Mouse (Mus musculus) liver, embryonic 15.5 days (tissue): ENCODE results near the gene Erc1. TPM values are rescaled to one million over a fixed set of nuclear protein-coding genes. Genes with fewer than 3 reads are reported as not detected.

Experiments
- ATAC-seq: fragments of 200-750 bp; cut with Nextera tagmentation; 2 replicates; pipeline ENCODE4 v1.8.0; 2017; ENCODE audit warnings: moderate number of reproducible peaks, mild to moderate bottlenecking, moderate library complexity; ENCODE audit not compliant: insufficient read depth
- H3K27ac ChIP-seq: fragments of 300-500 bp; sonication (generic); replicated peaks from 2 replicates; pipeline ENCODE4 v1.5.1; 2015; ENCODE audit warnings: mild to moderate bottlenecking, inconsistent platforms
- H3K27me3 ChIP-seq: fragments of 300-500 bp; sonication (generic); 2 replicates; pipeline ENCODE4 v1.6.1; 2015; ENCODE audit warnings: mild to moderate bottlenecking, inconsistent platforms
- H3K36me3 ChIP-seq: fragments of 300-500 bp; sonication (generic); replicated peaks from 2 replicates; pipeline ENCODE4 v1.6.1; 2015; ENCODE audit warnings: moderate library complexity, mild to moderate bottlenecking, inconsistent platforms
- H3K4me1 ChIP-seq: fragments of 300-500 bp; sonication (generic); replicated peaks from 2 replicates; pipeline ENCODE4 v1.6.1; 2015; ENCODE audit warnings: inconsistent platforms
- H3K4me2 ChIP-seq: fragments of 300-500 bp; sonication (generic); 2 replicates; pipeline ENCODE4 v1.6.1; 2015; ENCODE audit warnings: moderate library complexity, mild to moderate bottlenecking, inconsistent platforms
- H3K4me3 ChIP-seq: fragments of 300-500 bp; sonication (generic); replicated peaks from 2 replicates; pipeline ENCODE4 v1.5.1; 2015; ENCODE audit warnings: mild to moderate bottlenecking, inconsistent platforms
- H3K9ac ChIP-seq: fragments of 300-500 bp; sonication (generic); 2 replicates; pipeline ENCODE4 v1.6.1; 2015; ENCODE audit warnings: moderate library complexity, mild to moderate bottlenecking, inconsistent platforms
- H3K9me3 ChIP-seq: fragments of 300-500 bp; sonication (generic); replicated peaks from 2 replicates; pipeline ENCODE4 v1.6.1; 2016; ENCODE audit warnings: inconsistent platforms
- WGBS: fragments of 180-500 bp; shearing (Covaris S2); methylation state at CpG from one replicate; pipeline ENCODE4 v1.1.7; 2015; ENCODE audit warnings: mixed read lengths; ENCODE audit not compliant: insufficient replicate concordance; 5-methylcytosine and 5-hydroxymethylcytosine counted together
- polyA plus RNA-seq: library from polyadenylated mRNA; unstranded; fragments of >200 nt; fragmentation: Nextera tagmentation; extraction: Ambion mirVana; gene quantifications from 2 replicates; pipeline ENCODE4 v1.2.1, GENCODE M21; 2015

Erc1 gene
- polyA plus RNA-seq, 1 experiment from 2014 or later = 3.0 TPM

GRCm38 (mm10) chr6:119558855-119559254 is 289.1 kb downstream of the Erc1 start:
- ATAC-seq = no peak
- WGBS = 54% methylated on average over 7 of the region's 7 CpGs
- H3K4me1 ChIP-seq = no peaks in the 10 kb centered on the region
- H3K27me3 ChIP-seq = no peaks in the 10 kb centered on the region
- H3K9me3 ChIP-seq = no peaks in the 10 kb centered on the region
- no peak overlapping the region for H3K4me3 ChIP-seq
- H3K36me3 ChIP-seq = no peaks in the 10 kb centered on the region
- H3K27ac ChIP-seq = no peak overlapping the region
- H3K4me2 ChIP-seq = no peak overlapping the region
- H3K9ac ChIP-seq = no peak overlapping the region

GRCm38 (mm10) chr6:119554439-119554838 is 293.5 kb downstream of the Erc1 start:
- H3K36me3 ChIP-seq = no peaks in the 10 kb centered on the region
- H3K9me3 ChIP-seq = no peaks in the 10 kb centered on the region
- H3K27ac ChIP-seq = no peak overlapping the region
- no peaks in the 10 kb centered on the region for H3K27me3 ChIP-seq
- no peak overlapping the region for H3K4me3 ChIP-seq
- 62% methylated on average over 8 of the region's 8 CpGs for WGBS
- H3K9ac ChIP-seq = no peak overlapping the region
- H3K4me2 ChIP-seq = no peak overlapping the region
- no peak for ATAC-seq
- H3K4me1 ChIP-seq = no peaks in the 10 kb centered on the region

GRCm38 (mm10) chr6:119544518-119544864 is 303.5 kb downstream of the Erc1 start:
- no peak for ATAC-seq
- WGBS = 3% methylated on average over 14 of the region's 14 CpGs
- Histone ChIP-seq H3K9ac (no peak overlapping the region), H3K27me3 (peaks cover 60% of the 10 kb centered on the region), H3K4me2 (peak overlapping the region; percentile 71), H3K36me3 (no peaks in the 10 kb centered on the region), H3K27ac (no peak overlapping the region), H3K4me3 (peak overlapping the region; percentile 52), H3K9me3 (no peaks in the 10 kb centered on the region), H3K4me1 (peaks cover 4% of the 10 kb centered on the region; the same call in 1 of the 2 replicates)

DNA sequence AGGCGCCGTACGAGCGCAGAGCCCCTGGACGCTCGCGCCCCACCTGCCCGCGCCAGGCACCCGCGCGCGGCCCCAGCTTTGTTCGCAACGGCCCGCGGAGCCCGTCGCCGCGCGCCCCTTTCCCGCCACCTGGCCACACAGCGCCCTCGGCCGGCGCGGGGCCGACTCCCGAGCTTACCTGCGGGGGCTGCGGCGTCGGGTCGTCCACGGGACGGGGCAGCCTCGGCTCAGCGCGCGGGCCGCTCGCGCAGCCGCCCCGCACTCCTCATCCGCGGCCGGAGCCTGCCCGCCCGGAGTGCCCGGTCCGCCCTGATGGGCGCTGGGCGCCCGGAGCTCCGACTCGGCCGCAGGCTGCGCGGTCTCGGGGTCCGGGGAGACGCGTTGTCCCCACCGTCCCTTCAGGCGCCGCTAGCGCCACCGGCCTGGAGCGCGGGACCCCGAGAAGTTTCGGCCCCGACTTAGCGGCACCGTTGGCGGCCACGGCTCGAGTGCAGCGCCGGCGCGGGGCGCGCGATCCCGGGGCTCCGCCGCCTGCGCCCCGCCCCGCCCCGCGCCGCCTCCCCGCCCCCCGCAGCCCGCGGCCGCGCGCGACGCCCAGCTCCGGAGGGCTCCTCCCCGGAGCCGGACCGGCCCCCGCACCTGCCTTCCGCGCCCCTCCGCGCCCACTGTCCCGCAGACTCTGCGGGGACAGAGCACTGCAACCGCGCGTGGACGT is 304.0 kb downstream of the Erc1 start, which contains the start of gene Wnt5b:
Wnt5b (minus strand) TSS at position 545 of the 715 bp plus-strand sequence.
- Histone ChIP-seq H3K27me3 (peaks cover 66% of the 10 kb centered on the region), H3K9ac (no peak within 1 kb of the TSS), H3K27ac (no peak within 1 kb of the TSS), H3K36me3 (no peaks in the 10 kb centered on the region), H3K4me2 (peak within 1 kb of the TSS; percentile 71), H3K9me3 (no peaks in the 10 kb centered on the region), H3K4me1 (peaks cover 4% of the 10 kb centered on the region; the same call in 1 of the 2 replicates), H3K4me3 (peak within 1 kb of the TSS; percentile 52)
- under 1% methylated on average over 116 of the region's 120 CpGs for WGBS
- ATAC-seq = peak; percentile 7; the same call in 1 of the 2 replicates

- peaks cover 4% of the 10 kb centered on the region; the same call in 1 of the 2 replicates for H3K4me1 ChIP-seq
- H3K4me2 ChIP-seq = peak overlapping the region; percentile 71
- ATAC-seq = no peak
- H3K9ac ChIP-seq = no peak overlapping the region
- H3K4me3 ChIP-seq = peak overlapping the region; percentile 52
- H3K9me3 ChIP-seq = no peaks in the 10 kb centered on the region
- peaks cover 66% of the 10 kb centered on the region for H3K27me3 ChIP-seq
- WGBS = 2% methylated on average over 28 of the region's 30 CpGs
- H3K27ac ChIP-seq = no peak overlapping the region
- no peaks in the 10 kb centered on the region for H3K36me3 ChIP-seq
These were observed 304.5 kb downstream of the Erc1 start for GRCm38 (mm10) chr6:119543456-119543802.

DNA sequence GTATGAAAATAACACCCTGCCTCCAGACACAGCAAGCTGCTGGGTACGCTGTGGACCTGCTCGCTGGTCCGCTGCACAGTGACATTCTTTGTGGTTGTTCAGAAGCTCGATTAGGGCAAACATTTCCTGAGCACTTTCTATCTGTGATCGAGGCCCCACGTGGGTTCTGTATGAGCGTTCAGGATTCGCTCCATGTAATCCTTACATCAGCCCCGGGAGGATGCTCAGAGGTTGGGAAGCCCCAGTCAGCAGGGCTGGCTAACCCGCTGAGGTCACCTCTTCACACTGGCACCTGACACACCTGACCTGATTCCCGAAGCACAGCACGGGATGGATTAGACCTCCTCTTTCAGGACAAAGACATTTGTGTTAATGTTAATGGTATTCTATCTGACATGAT is 312.1 kb downstream of the Erc1 start:
- 70% methylated on average over 12 of the region's 12 CpGs for WGBS
- H3K27ac ChIP-seq = no peak overlapping the region
- no peak overlapping the region for H3K9ac ChIP-seq
- no peaks in the 10 kb centered on the region for H3K36me3 ChIP-seq
- H3K4me2 ChIP-seq = no peak overlapping the region
- H3K27me3 ChIP-seq = peaks cover 11% of the 10 kb centered on the region
- ATAC-seq = no peak
- no peak overlapping the region for H3K4me3 ChIP-seq
- no peaks in the 10 kb centered on the region for H3K4me1 ChIP-seq
- no peaks in the 10 kb centered on the region for H3K9me3 ChIP-seq

GRCm38 (mm10) chr6:119533170-119533709 is 314.7 kb downstream of the Erc1 start:
- Histone ChIP-seq H3K27me3 (no peaks in the 10 kb centered on the region), H3K9ac (no peak overlapping the region), H3K36me3 (no peaks in the 10 kb centered on the region), H3K9me3 (no peaks in the 10 kb centered on the region), H3K27ac (no peak overlapping the region), H3K4me1 (no peaks in the 10 kb centered on the region), H3K4me2 (no peak overlapping the region), H3K4me3 (no peak overlapping the region)
- 61% methylated on average over 9 of the region's 9 CpGs for WGBS
- no peak for ATAC-seq

GRCm38 (mm10) chr6:119529659-119530058 is 318.3 kb downstream of the Erc1 start:
- Histone ChIP-seq H3K9ac (no peak overlapping the region), H3K27ac (no peak overlapping the region), H3K4me1 (no peaks in the 10 kb centered on the region), H3K9me3 (no peaks in the 10 kb centered on the region), H3K27me3 (no peaks in the 10 kb centered on the region), H3K4me3 (no peak overlapping the region), H3K4me2 (no peak overlapping the region), H3K36me3 (no peaks in the 10 kb centered on the region)
- WGBS = 39% methylated on average over 3 of the region's 3 CpGs
- no peak for ATAC-seq

- Histone ChIP-seq H3K4me3 (no peak overlapping the region), H3K9ac (no peak overlapping the region), H3K9me3 (no peaks in the 10 kb centered on the region), H3K4me1 (no peaks in the 10 kb centered on the region), H3K27me3 (no peaks in the 10 kb centered on the region), H3K27ac (no peak overlapping the region), H3K36me3 (no peaks in the 10 kb centered on the region), H3K4me2 (no peak overlapping the region)
- WGBS = 62% methylated on average over 5 of the region's 5 CpGs
- ATAC-seq = no peak
These were observed 321.5 kb downstream of the Erc1 start for GRCm38 (mm10) chr6:119526498-119526897.

GRCm38 (mm10) chr6:119521931-119522391 is 326.0 kb downstream of the Erc1 start:
- whole genome bisulfite sequencing = 18% methylated on average over 3 of the region's 3 CpGs
- no peak; the same call in 1 of the 2 replicates for ATAC-seq
- H3K4me1 ChIP-seq = no peaks in the 10 kb centered on the region
- no peaks in the 10 kb centered on the region for H3K27me3 ChIP-seq
- H3K9me3 ChIP-seq = no peaks in the 10 kb centered on the region
- H3K4me3 ChIP-seq = no peak overlapping the region
- no peak overlapping the region for H3K4me2 ChIP-seq
- no peaks in the 10 kb centered on the region for H3K36me3 ChIP-seq
- no peak overlapping the region for H3K27ac ChIP-seq
- H3K9ac ChIP-seq = no peak overlapping the region

DNA sequence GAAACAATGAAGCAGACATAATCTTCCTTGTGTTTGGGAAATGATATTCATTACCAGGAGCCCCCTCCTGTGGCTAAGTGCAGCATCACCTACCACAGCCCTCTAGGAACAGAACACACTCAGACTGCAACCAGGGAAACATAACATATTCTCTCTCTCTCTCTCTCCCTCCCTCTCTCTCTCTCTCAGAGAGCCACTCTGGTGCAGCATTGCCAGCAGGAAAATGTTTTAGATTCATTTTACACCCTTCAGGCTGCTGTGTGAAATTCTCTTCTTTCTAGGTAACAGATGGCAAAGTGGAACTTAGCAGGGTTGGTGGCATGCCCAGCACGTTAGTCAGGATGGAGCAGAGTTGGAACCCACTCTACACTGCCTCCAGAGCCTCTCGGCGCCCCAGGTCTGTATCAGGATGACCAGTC is 326.5 kb downstream of the Erc1 start:
- 55% methylated on average over 3 of the region's 3 CpGs for WGBS
- Histone ChIP-seq H3K9ac (no peak overlapping the region), H3K27ac (no peak overlapping the region), H3K27me3 (no peaks in the 10 kb centered on the region), H3K4me3 (no peak overlapping the region), H3K4me2 (no peak overlapping the region), H3K9me3 (no peaks in the 10 kb centered on the region), H3K36me3 (no peaks in the 10 kb centered on the region), H3K4me1 (no peaks in the 10 kb centered on the region)
- no peak for ATAC-seq
